Mouse (Mus musculus) cerebellum, postnatal 36 days (tissue): ENCODE measurements around the gene Rbm43.

ENCODE experiments used
- DNase-seq, 2 experiments: peaks; one replicate each; pipeline ENCODE4 v3.0.0; 2021 to 2022; ENCODE audit warnings: mixed read lengths in 2 of 2

Rbm43 gene

GRCm38 (mm10) chr2:51912740-51913139, 22.2 kb downstream of the Rbm43 start:
- no peak for DNase-seq

- DNase-seq, result no peak
Observed at GRCm38 (mm10) chr2:51911864-51912263, 23.1 kb downstream of the Rbm43 start.

DNA sequence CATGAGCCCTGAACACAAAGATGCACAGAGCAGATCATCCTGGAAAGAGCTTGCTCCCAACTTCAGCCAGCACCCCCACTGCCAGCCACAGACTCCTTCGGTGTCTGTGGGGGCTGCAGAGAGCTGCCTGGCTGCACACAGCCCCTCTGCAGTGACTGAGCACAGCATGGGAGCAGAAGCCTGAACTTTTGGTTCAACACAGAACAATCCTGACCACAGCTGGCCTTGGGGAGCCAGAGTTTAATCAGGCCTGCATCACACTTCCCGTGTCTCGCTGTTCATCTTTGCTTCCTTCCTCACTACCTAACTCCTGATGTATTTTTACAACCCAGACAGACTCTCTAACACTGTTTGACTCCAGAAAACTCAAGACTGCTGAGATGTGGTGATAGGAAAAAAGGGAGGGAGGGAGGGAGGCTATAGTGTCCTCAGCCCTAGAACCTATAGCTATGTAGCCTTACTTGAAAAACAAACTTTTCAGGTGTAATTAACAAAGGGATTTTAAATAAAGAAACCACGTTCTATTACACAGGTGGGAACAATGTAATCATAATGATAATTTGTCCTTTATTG, 27.3 kb downstream of the Rbm43 start:
- no peak for DNase-seq

DNA sequence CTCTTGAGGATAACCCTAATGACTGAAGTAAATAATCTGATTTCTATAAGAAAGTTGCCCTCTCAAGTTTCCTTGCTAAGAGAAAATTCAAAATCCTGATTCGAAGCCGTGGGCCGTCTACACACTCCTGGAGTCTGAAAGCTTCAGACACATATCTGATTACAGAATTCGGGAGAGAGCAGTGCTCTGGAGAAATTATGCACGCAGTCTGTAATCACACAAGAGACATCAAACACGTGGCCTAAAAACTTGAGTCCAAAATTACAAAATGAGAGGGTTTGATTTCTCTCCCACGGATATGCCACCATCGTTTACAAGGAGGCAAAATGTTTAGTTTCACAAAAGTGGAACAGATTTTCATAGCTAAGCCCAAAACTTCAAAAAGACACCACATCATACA, 29.3 kb downstream of the Rbm43 start:
- no peak for DNase-seq

- DNase-seq, result no peak
Observed at GRCm38 (mm10) chr2:51892411-51892901, 42.5 kb downstream of the Rbm43 start.

DNA sequence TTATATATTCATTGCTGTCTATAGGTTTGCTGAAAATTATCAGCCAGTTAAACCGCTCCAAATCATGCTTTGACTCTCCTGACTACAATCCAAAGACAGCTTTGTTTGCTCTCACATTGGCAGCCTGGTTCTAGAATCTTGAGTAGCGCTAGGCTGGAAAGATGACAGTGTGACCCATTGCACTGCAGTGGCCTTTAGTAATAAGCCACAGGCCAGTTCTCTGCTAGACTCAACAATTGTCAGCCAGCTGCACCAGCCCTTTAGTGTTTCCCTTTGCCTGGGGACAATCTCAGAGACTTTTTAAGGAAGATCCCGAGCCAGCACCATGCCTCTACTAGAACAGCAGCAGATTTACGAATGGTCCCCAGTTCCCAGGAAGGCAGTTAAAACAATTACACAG, 44.0 kb downstream of the Rbm43 start:
- DNase-seq, result no peak

- DNase-seq, result peak; percentile 8 to 14
Observed at GRCm38 (mm10) chr2:51890139-51890538, 44.8 kb downstream of the Rbm43 start.

DNA sequence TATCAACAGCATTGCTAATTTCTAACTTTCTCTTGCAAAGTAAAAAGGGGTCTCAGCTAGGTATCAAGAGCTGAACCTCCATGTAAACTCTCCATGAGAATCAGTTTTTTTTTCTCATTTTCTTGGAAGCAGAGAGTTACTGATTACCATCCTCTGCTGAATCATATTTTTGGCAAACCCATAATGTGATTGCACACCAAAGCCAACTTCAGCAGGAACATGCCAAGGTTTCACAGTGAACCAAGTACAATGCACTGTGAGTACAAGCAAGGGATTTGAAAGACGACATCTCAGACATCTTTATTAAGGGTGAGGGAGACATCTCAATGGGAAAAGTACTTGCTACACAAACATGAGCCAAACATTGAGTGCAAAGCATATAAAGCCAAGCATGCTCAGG, 54.8 kb downstream of the Rbm43 start:
- DNase-seq, result no peak
